Mouse (Mus musculus): ENCODE results near the gene Gm29735. TPM values are rescaled to one million over a fixed set of nuclear protein-coding genes. Genes with fewer than 3 reads are reported as not detected.
"Not testable (repeated sequence)": the region's sequence is repeated elsewhere in the genome, so short reads cannot be mapped to it uniquely, and the experiment has no call there.

Gene Gm29735
- polyA plus RNA-seq, 1 experiment from 2014 or later, result not detected

DNA sequence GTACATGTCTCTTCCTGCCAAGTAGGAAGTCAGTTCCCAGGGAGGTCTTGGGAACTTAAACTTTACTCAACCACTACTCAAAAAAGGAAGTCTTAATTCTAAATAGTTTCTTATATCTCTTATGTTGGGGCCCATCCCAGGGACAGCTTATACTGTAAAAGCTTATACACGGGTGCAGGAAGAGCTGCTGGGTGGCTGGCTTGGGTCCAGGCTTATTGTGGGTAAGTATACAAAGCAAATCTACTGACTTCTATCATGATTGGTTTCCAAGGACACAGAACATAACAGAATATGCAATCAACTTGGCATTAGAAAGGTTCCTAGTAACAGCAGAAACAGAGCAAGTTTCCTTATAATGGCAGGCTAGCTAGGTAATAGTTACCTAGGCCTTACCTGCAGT is 1.6 kb downstream of the Gm29735 start:
- no peak overlapping the region for H3K4me3 ChIP-seq
- ATAC-seq (ENCODE audit: insufficient number of reproducible peaks, insufficient read depth, low FRiP score, low TSS enrichment, low read depth), result no peak
- no peak overlapping the region for H3K9ac ChIP-seq
- WGBS, result 63% methylated on average over 1 of the region's 1 CpGs
- no peak overlapping the region for H3K27ac ChIP-seq
- H3K36me3 ChIP-seq, result no peaks in the 10 kb centered on the region
- H3K4me2 ChIP-seq, result no peak overlapping the region
- H3K27me3 ChIP-seq, result no peaks in the 10 kb centered on the region
- no peaks in the 10 kb centered on the region for H3K4me1 ChIP-seq
- H3K9me3 ChIP-seq, result no peaks in the 10 kb centered on the region

DNA sequence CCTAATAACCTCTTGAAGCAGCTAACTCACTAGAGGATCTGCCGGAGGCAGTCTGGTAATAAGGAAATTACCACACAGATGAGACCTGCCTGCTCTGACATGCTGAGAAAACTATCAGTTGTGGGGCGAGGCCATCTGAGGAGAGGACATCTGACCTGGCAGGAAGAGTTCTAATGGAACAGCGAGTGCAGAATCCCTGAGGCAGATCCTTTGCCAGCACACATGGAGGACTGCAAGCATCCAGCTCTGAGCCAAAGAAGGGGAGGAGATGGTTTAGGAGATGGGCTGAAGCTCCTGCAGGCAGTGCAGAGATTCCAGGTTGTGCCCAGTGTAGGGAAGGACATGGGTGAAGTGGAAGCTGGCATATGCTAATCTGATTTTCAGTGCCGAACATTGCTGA is 4.7 kb downstream of the Gm29735 start:
- 75% methylated on average over 4 of the region's 4 CpGs for WGBS
- H3K36me3 ChIP-seq, result no peaks in the 10 kb centered on the region
- no peaks in the 10 kb centered on the region for H3K9me3 ChIP-seq
- no peak overlapping the region for H3K9ac ChIP-seq
- no peak overlapping the region for H3K4me3 ChIP-seq
- no peak for ATAC-seq (ENCODE audit: insufficient number of reproducible peaks, insufficient read depth, low FRiP score, low TSS enrichment, low read depth)
- H3K27me3 ChIP-seq, result no peaks in the 10 kb centered on the region
- no peak overlapping the region for H3K4me2 ChIP-seq
- no peaks in the 10 kb centered on the region for H3K4me1 ChIP-seq
- H3K27ac ChIP-seq, result no peak overlapping the region

DNA sequence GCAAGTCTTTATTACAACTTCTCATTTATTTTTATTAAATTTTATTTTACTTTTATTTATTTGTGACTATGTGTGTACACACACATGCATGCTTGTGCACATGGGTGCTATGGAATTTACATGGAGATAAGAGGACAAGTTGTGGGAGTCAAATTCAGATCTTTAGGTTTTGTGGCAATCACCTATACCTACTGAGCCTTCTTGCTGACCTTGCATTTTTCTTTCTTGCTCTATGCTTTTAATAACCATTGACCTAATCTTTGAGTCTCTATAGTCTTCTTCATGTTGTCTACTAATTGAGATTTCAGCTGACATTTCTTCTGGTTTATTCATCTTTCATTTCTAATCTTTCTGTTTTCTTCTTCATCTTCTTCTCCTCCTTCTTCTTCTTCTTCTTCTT is 8.3 kb downstream of the Gm29735 start:
- no peak overlapping the region for H3K4me3 ChIP-seq
- H3K9ac ChIP-seq, result no peak overlapping the region
- H3K27me3 ChIP-seq, result peaks cover 10% of the 10 kb centered on the region
- no peak for ATAC-seq (ENCODE audit: insufficient number of reproducible peaks, insufficient read depth, low FRiP score, low TSS enrichment, low read depth)
- no peaks in the 10 kb centered on the region for H3K36me3 ChIP-seq
- no peaks in the 10 kb centered on the region for H3K9me3 ChIP-seq
- no peak overlapping the region for H3K4me2 ChIP-seq
- no peaks in the 10 kb centered on the region for H3K4me1 ChIP-seq
- H3K27ac ChIP-seq, result no peak overlapping the region

DNA sequence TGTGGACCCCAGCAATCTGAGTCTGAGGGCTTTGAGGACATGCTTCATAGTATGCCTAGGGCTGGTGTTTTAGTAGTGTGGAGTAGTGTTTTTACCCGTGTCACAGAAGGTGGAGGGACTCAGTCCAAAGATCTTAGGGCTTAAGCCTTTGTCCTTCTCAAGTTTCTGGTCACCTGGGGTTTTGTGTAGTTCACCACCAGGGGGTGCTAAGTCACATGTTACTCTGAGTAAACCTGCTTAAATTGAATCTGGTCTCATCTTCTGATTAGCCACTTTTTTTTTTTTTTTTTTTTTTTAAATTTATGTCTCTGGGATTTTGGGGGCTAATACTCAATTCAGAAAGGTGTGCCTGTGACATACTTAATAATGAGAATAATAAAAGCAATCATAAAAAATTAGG is 10.9 kb downstream of the Gm29735 start:
- WGBS, result 3% methylated on average over 1 of the region's 1 CpGs

DNA sequence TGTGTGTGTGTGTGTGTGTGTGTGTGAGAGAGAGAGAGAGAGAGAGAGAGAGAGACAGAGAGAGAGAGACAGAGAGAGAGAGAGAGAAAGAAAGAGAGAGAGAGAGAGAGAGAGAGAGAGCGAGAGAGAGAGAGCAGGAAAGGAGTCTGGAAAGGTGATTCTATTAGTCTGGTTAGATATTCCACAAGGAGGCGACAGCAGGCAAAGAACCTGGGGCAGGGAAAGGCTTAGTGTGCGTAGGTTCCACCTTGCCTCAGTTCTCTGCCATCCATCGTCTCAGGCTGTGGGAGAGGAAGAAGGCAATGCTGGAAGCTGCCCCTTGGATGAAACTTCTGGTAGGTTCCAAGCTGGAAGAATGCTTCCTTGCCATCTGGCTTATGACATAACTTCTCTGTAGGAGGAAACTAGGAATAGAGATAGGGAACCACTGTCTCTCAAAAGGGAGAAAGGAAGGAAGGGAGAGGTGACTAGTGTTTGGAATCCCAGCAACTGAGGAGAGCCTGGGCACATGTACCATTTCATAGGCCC is 11.4 kb downstream of the Gm29735 start:
- Histone ChIP-seq H3K4me2 (no peak overlapping the region), H3K27me3 (peaks cover 11% of the 10 kb centered on the region), H3K27ac (no peak overlapping the region), H3K4me3 (no peak overlapping the region), H3K9ac (no peak overlapping the region), H3K9me3 (no peaks in the 10 kb centered on the region), H3K4me1 (no peaks in the 10 kb centered on the region), H3K36me3 (no peaks in the 10 kb centered on the region)
- 42% methylated on average over 4 of the region's 4 CpGs for WGBS
- ATAC-seq (ENCODE audit: insufficient number of reproducible peaks, insufficient read depth, low FRiP score, low TSS enrichment, low read depth), result no peak

More for the DNA sequence above, 10.9 kb downstream of the Gm29735 start:
- H3K4me3 ChIP-seq, result no peak overlapping the region
- no peak for ATAC-seq (ENCODE audit: insufficient number of reproducible peaks, insufficient read depth, low FRiP score, low TSS enrichment, low read depth)
- H3K9ac ChIP-seq, result no peak overlapping the region
- peaks cover 11% of the 10 kb centered on the region for H3K27me3 ChIP-seq
- no peaks in the 10 kb centered on the region for H3K9me3 ChIP-seq
- no peaks in the 10 kb centered on the region for H3K36me3 ChIP-seq
- no peak overlapping the region for H3K4me2 ChIP-seq
- H3K27ac ChIP-seq, result no peak overlapping the region
- no peaks in the 10 kb centered on the region for H3K4me1 ChIP-seq

DNA sequence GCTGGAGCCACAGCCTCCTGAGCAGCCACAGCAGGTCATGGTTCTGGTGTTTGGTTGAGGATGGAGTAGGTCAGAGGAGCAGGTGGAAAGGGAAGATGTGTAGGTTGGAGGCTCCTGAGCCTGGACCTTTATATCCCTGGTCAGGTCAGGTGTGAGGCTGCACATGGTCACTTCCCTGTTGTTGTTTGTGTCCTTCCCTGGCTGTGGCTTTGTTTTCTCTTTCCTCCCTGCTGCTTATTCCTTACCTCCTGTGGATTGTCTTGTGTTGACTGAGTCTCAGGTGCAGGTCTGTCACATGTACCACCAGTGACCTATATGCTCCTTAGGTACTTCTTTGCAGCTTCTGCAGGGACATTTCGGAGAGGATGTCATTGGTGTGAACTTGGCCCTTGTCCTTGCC is 12.4 kb downstream of the Gm29735 start, which contains the start of gene Gm45337:
Gene Gm45337, minus strand, starts transcription at position 101 of the 400 bp plus-strand sequence.
- no peak for ATAC-seq (ENCODE audit: insufficient number of reproducible peaks, insufficient read depth, low FRiP score, low TSS enrichment, low read depth)
- Histone ChIP-seq H3K36me3 (no peaks in the 10 kb centered on the region), H3K9me3 (no peaks in the 10 kb centered on the region), H3K4me2 (no peak within 1 kb of the TSS), H3K27me3 (peaks cover 11% of the 10 kb centered on the region), H3K4me3 (no peak within 1 kb of the TSS), H3K9ac (no peak within 1 kb of the TSS), H3K4me1 (no peaks in the 10 kb centered on the region), H3K27ac (no peak within 1 kb of the TSS)
- 74% methylated on average over 1 of the region's 1 CpGs for WGBS

DNA sequence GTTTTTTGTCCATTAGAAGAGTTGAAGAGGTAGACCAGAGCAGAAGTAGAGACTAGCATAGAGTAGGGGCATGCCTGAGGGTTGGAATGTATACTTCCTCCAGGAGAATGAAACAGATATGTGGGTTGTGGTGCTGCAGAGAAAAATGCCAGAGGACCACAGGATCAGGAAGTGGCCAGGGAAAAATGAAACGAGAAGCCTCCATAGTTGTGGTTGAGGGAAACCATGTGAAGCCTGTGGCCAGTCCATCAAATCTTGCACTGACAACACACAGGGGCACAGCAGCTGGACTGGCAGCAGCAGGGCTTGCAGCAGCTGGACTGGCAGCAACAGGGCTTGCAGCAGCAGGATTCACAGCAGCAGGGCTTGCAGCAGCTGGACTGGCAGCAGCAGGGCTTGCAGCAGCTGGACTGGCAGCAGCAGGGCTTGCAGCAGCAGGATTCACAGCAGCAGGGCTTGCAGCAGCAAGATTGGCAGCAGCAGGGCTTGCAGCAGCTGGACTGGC is 13.4 kb downstream of the Gm29735 start:
- H3K9ac ChIP-seq; ATAC-seq (ENCODE audit: insufficient number of reproducible peaks, insufficient read depth, low FRiP score, low TSS enrichment, low read depth); H3K36me3 ChIP-seq; H3K4me2 ChIP-seq; H3K4me1 ChIP-seq; H3K4me3 ChIP-seq; H3K9me3 ChIP-seq; H3K27ac ChIP-seq: not testable (repeated sequence)
- WGBS, result 19% methylated on average over 1 of the region's 1 CpGs
- peaks cover 11% of the 10 kb centered on the region for H3K27me3 ChIP-seq

DNA sequence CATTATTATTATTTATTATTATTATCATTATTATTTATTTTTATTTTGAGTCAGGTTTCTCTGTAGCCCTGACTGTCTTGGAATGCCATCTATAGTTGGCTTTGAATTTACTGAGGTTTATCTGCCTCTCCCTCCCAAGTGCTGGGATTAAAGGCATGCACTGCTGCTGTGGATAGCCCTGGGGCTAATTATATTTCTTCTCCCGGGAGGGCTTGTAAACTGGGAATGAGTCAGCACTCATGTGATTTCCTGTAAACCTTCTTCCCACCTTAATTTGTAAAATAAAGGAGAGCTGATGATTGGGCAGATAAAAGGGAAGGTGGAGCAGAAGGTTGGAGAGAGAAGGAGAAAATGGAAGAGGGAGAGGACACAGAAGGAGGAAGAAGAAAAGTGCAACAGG is 16.2 kb downstream of the Gm29735 start:
- WGBS, result 9% methylated on average over 1 of the region's 1 CpGs
- Histone ChIP-seq H3K4me2 (no peak overlapping the region), H3K4me3 (no peak overlapping the region), H3K36me3 (no peaks in the 10 kb centered on the region), H3K27ac (no peak overlapping the region), H3K4me1 (no peaks in the 10 kb centered on the region), H3K9me3 (no peaks in the 10 kb centered on the region), H3K9ac (no peak overlapping the region), H3K27me3 (peaks cover 11% of the 10 kb centered on the region)
- ATAC-seq (ENCODE audit: insufficient number of reproducible peaks, insufficient read depth, low FRiP score, low TSS enrichment, low read depth), result no peak

GRCm38 (mm10) chr7:142135934-142136333 is 21.0 kb downstream of the Gm29735 start, which contains the start of gene Gm39115:
Gene Gm39115, minus strand, starts transcription at chr7:142136034.
- H3K4me2 ChIP-seq; H3K36me3 ChIP-seq; H3K4me1 ChIP-seq; H3K27ac ChIP-seq; H3K9ac ChIP-seq; H3K4me3 ChIP-seq; ATAC-seq (ENCODE audit: insufficient number of reproducible peaks, insufficient read depth, low FRiP score, low TSS enrichment, low read depth); H3K27me3 ChIP-seq; H3K9me3 ChIP-seq: not testable (repeated sequence)
- WGBS, result 40% methylated on average over 2 of the region's 2 CpGs

GRCm38 (mm10) chr7:142134206-142134995 is 22.5 kb downstream of the Gm29735 start:
- Histone ChIP-seq H3K4me1 (no peaks in the 10 kb centered on the region), H3K27me3 (peaks cover 5% of the 10 kb centered on the region; the same call in 1 of the 2 replicates), H3K4me3 (no peak overlapping the region), H3K9ac (no peak overlapping the region), H3K9me3 (no peaks in the 10 kb centered on the region), H3K36me3 (no peaks in the 10 kb centered on the region), H3K27ac (no peak overlapping the region), H3K4me2 (no peak overlapping the region)
- no peak for ATAC-seq (ENCODE audit: insufficient number of reproducible peaks, insufficient read depth, low FRiP score, low TSS enrichment, low read depth)
- 56% methylated on average over 4 of the region's 4 CpGs for WGBS

DNA sequence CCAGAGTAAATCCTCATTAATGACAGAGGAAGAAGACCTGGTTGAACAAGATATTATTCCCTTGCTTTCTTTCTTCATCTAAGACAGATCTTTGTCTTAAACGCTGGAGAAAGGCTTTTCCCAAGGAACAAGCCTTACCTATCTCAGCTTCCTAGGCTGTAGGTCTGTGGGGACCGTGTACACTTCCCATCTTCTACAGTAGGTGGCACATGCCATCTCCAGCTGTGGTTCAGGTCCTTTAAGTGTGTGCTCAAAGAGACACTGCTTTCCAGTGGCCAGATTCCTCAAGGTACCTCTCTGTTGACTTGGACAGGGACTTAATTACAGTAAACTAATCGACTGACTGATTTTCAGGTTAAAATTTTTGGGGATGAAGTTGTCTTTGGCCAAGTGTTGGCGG is 28.1 kb downstream of the Gm29735 start:
- no peak for ATAC-seq (ENCODE audit: insufficient number of reproducible peaks, insufficient read depth, low FRiP score, low TSS enrichment, low read depth)
- H3K27ac ChIP-seq, result no peak overlapping the region
- no peak overlapping the region for H3K4me3 ChIP-seq
- no peaks in the 10 kb centered on the region for H3K4me1 ChIP-seq
- H3K4me2 ChIP-seq, result no peak overlapping the region
- WGBS, result 61% methylated on average over 4 of the region's 4 CpGs
- H3K36me3 ChIP-seq, result no peaks in the 10 kb centered on the region
- no peak overlapping the region for H3K9ac ChIP-seq
- no peaks in the 10 kb centered on the region for H3K9me3 ChIP-seq
- H3K27me3 ChIP-seq, result peaks cover 3% of the 10 kb centered on the region; the same call in 1 of the 2 replicates

- H3K4me1 ChIP-seq; H3K4me3 ChIP-seq; H3K27ac ChIP-seq; ATAC-seq (ENCODE audit: insufficient number of reproducible peaks, insufficient read depth, low FRiP score, low TSS enrichment, low read depth); H3K4me2 ChIP-seq; H3K9ac ChIP-seq; H3K9me3 ChIP-seq; H3K27me3 ChIP-seq; H3K36me3 ChIP-seq: not testable (repeated sequence)
- 81% methylated on average over 1 of the region's 1 CpGs for WGBS
Observed at GRCm38 (mm10) chr7:142120629-142121028, 36.3 kb downstream of the Gm29735 start, which contains the start of gene Gm45618. Gene Gm45618, minus strand, starts transcription at chr7:142120729.

Measured in embryonic facial prominence, embryonic 13.5 days (tissue).